Mouse (Mus musculus) embryo, embryonic 10.5 days (tissue): ENCODE results near the gene Lin7b.
"Not testable (repeated sequence)": the region's sequence is repeated elsewhere in the genome, so short reads cannot be mapped to it uniquely, and the experiment has no call there.

Experiments
- DNase-seq: peaks from one replicate; pipeline ENCODE4 v3.0.0-alpha.2; 2015; ENCODE audit warnings: low spot score

The Lin7b gene

DNA sequence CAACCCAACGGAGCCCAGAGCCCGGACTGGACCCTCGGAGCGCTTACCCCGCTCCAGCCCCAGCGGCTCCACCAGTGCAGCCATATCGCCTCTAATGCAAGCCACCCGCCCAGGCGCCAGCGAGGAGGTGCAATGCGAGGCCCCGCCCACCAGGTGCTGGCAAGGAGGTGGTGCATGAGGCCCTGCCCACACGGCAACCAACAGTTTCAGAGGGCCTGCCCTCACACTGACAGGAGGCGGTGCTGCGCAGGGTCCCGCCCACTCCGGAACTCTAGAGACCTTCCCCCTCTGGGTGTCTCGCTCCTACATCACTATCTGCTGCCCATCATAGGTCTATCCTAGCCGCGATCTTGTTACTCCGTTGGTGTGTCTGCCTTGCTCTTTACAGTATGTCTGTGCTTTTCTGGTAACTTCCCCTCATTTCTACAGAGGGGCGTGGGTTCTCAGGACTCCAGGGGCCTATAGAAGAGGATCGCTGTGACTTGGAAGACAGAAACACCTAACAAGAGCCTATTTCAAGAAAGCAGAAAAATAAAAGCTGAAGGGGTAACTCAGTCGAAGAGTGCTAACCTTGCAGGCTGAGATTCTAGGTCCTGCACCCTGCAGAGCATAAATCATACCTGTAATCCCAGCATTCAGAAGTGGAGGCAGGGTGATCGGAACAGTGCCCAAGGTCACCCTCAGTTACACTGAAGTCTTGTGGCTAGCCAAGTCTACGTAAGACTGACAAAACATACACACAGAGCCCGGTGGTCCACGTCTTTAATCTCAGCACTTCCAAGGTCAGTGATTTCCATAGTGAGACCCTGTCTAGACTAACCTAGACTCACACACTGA lies at the start of gene Lin7b:
Gene Lin7b (minus strand): TSS at position 109 of the 837 bp plus-strand sequence.
- peak; percentile 92 for DNase-seq

DNA sequence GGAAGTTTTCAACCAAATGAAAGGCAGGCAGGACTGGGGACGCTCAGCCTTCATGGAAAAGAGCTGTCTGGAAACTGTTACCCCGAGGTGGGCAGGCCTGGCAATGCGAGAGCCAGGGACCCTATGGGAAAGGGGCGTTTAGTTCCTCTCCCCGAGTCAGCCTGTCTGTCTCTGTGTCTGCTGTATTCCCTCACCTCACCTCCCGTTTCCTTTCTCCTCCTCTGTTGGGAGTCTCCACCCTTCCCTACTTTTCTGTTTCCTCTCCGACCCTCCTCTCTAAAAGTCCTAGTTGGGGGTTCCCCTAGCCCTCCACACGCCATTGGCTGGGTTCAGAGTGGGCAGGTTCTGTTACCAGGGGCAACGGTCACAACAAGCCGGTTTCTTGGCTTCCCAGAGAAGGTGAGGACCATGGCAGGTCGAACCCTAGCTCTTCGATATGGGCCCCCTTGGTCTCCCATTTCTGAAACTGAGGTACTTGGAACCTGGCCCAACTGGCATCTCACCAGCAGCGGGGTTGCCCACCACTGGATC lies 47.6 kb upstream of the Lin7b start:
- no peak for DNase-seq

DNA sequence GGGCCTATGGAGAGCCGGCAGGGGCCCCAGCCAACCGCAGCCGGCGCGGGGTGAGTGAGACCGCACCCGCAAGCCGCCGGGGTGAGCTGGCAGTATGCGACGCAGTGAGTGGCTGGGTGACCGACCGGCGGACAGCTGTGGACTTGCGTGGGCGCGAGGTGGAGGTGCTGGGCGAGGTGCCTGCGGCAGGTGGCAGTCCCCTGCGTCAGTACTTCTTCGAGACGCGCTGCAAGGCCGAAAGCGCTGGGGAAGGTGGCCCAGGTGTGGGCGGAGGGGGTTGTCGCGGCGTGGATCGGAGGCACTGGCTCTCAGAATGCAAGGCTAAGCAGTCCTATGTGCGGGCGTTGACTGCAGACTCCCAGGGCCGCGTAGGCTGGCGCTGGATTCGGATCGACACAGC lies 45.3 kb upstream of the Lin7b start:
- DNase-seq: no peak

DNA sequence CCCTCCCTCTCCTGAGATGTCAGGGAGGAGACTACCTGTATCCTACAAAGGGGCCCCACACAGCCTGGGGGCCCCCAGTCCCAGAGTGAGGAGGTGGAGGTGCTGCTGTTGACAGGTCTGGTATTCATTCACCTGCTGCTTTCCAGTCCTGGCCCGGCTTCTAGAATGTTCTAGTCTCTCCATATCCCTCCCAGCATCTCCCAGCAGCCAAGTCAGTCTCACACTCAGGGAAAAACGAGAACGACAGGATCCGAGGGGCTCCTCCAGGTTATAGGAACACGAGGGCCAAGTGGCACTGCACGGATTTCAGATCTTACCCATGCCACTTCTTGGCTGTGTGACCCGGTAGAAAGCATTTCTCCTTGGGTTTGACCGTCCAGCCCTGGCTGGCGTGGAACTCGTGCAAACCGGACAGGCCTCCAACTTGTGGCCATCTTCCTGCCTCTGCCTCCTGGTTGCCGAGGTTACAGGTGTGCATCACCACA lies 44.4 kb upstream of the Lin7b start:
- DNase-seq: no peak

DNA sequence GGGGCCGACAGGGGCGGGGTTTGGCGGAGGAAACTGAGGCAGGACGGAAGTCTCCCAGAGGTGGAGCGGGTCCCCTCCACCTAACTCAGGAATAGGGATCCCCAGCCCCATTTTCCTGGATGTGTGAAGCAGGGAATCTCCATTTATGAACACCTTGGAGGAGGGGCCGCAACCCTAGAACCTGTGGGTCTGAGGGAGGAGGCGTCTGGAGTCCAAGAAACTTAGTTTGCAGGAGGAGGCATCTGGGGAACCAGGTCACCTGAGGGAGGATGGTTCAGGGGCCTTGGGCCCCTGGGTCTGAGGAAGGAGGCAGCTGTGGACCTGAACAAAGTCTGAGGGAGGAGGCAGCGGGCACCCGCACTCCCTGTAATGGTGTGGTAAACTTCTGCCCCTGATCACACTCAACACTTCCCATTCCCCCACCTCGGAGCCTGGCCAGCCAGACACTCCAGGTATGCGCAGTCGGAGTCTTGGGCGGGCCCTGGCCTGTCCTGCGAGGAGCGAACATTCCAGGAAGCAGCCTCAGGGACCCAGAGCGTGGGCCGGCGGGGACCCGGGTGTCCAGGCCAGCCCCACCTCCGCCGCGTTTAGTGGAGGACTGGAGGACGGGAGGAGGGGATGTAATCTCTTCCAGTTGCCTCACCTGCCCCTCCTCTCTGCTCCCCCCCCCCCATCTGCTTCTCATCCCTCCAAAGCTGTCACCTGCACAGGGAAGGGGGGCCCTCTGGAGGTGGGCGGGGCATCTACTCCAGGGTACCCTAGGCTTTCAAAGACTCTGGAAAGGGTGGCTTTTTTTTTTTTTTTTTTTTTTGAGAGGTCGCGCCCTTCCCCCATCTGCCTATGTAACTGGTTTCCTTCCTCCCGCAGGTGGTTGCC lies 43.7 kb upstream of the Lin7b start:
- no peak for DNase-seq

DNA sequence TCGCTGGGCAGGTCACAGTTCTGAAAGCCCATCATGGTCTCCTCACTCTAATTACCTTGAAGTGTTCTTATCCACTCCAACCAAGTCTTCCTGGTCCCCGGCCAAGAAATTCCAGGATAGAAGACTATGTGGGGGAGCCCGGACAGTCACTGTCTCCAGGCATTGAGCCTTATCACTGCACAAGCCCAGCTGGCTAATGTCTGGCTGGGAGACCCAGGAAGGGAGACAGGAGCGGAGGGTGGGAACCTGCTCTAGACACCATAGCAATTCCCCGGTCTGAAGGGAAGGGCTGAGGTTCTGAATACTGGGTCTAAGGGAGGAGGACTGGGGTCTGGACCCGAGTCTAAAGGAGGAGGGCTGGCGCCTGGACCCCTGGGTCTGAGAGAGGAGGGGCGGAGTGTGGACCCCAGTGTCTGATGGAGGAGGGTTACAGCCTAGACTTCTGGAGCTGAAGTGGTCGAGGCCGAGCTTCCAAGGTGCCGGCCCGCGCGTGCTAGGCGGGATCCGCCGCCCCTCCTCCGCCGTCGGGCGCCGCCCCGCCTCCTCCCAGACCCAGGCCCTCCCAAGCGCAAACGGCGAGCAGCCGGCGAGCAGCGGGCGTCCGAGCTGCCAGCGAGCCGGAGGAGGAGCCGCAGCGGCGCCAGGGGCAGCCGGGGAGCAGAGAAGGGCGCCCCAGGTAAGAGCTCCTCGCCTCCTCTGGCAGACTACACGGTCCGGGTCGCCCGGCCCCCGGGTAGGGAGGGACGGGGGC lies 42.9 kb upstream of the Lin7b start, which contains the start of gene Ntf5:
Gene Ntf5 (plus strand): TSS at position 583 of the 751 bp plus-strand sequence.
- DNase-seq: peak; percentile 65

DNA sequence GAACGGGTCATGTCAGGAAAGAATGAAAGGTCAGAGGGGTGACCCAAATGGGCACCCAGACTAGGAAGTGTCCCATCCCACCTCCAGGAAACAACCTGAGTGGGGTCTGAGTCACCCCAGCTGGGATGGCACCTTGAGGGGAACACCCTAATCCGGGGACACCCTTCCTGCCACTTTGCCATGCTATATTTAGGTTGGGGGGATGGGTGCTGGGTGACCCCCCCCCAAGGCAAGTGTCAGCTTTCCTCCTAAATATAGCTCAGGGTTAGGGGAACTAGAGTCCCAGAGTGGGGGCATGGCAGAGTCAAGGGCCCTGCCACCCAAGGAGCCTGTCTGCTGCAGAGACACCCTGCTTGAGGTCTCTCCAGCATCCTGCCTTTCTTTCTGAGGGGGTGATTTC lies 42.0 kb upstream of the Lin7b start:
- no peak for DNase-seq

DNA sequence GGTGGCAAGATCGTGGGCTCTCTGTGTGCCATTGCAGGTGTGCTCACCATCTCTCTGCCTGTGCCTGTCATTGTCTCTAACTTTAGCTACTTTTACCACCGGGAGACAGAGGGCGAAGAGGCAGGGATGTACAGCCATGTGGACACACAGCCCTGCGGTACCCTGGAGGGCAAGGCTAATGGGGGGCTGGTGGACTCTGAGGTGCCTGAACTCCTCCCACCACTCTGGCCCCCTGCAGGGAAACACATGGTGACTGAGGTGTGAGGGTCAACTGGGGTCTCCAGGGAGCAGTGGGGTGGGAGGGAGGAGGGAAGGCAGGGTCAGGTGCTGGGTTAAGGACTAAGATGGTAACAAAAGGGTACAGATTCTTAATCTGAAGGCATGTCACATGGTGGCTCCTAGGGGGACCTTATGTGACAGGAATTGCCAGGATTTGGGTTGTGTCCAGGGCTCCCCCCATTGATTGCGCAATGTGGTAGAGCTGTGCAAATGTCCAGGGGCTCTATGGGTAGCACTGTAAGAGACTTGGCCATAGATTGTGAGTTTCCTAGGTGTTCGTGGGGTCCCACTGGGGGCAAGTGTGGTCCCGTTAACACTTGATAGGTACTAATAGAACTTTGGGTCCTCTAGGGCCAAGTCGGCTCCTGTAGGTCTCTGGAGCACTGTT lies 39.2 kb upstream of the Lin7b start:
- no peak for DNase-seq

DNA sequence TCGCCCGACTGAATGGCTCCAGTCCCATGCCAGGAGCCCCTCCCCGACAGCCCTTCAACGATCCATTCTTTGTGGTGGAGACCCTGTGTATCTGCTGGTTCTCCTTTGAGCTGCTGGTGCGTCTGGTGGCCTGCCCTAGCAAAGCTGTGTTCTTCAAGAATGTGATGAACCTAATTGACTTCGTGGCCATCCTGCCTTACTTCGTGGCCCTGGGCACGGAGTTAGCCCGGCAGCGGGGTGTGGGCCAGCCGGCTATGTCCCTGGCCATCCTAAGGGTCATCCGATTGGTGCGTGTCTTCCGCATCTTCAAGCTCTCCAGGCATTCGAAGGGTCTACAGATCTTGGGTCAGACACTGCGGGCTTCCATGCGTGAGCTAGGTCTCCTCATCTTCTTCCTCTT lies 38.6 kb upstream of the Lin7b start:
- no peak for DNase-seq

DNA sequence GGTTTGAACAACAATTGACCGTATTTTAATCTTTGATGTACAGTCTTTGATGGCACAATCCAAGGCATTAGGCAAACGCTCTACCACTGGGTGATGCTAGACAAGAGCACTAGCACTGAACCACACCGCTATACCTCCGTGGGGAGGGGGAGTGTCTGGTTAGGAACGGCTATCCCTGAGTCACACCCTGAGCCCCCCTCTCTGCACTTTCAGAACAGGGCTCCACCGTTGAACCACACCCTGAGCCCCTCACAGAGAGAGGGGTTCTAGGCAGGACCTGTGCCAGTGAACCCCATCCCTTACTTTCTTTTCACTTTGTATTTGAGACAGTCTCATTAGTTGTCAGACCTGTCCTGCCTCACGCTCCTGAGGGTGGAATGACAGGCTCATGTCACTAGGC lies 38.0 kb upstream of the Lin7b start:
- no peak for DNase-seq

DNA sequence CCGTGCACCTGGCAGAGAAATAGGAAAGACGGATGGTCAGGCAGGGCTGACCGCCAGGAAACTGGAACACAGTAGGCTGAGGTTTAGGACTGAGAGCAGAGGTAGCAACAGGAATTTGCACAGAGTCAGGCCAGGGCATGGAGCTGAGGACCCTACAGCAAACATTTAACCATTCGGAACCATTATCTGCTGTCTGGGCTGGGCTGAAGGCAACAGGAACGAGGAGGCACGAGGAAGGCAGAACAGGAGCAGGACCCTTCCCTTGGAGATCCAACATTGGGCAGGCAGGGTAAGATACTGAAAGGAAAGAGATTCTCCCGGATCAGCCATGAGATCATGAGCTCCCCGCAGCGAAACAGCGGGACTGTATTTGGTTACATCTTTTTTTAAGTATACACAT lies 37.5 kb upstream of the Lin7b start:
- no peak for DNase-seq

DNA sequence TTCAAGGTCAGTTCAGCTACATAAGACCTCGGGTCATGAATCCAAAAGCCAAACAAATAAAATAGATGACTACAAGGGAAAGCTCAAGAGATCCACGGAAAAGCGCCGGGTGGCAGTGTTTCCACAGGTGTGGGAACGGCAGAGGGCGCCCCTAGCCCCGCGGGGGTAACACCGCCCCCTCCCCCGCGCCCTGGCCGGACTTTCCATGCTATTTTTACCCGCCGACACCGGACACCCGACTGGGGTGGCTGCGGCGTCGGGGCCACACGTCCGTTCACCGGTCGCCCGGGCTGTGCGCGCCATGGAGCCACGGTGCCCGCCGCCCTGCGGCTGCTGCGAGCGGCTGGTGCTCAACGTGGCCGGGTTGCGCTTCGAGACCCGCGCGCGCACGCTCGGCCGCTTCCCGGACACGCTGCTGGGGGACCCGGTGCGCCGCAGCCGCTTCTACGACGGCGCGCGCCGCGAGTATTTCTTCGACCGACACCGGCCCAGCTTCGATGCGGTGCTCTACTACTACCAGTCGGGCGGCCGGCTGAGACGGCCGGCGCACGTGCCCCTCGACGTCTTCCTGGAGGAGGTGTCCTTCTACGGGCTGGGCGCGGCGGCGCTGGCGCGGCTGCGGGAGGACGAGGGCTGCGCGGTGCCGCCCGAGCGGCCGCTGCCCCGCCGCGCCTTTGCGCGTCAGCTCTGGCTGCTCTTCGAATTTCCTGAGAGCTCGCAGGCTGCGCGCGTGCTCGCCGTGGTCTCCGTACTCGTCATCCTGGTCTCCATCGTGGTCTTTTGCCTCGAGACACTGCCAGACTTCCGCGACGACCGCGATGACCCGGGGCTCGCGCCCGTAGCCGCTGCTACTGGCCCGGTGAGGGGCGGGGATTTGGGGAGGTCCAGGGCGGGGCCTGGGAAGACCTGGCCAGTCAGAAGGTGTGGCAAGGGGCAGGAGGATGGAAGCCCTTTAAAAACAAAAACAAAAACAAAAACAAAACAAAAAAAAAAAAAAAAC lies 36.1 kb upstream of the Lin7b start:
- DNase-seq: no peak

DNA sequence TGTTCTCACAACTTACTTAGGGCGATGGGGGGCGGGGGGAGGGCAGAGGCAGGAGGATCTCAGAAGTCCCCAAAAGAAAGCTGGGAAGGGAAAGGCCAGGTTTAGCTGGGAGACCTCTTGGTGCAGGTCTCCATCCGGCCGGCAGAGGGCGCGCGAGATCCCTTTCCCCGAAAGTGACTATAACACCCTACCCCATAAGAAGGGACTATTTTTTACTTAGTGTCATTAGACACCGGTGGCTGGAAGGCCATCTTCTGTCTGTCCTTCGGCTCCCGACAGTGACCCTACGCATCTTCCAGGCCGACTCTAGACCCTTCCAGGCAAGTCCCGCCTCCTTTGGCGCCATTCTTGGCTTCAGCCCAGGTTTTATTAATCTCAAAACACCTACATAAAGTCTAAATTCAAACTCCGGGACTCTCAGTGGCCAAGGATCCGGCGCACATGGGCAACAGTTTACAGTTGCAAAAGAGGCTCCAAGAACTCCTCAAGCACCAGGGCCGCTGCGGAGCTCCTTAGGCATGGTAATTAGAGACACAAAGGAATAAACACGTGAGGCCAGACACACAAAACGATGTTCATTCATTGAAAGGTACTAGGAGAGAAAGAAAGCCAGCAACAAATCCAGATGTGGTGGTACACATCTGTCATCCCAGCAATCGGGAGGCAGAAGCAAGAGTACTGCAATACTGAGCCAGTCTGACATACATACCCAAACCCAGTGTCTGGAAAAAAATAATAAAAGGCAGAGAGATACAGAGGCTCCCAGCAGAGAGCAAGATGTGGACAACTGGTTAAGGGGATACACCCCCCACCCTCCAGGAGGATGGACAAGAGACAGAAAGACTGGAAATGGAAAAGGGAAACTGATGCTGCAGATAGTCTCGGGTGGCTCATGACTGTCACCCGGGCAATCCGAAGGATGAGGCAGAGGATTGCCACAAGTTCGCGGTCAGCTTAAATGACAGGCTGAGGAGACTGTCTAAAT lies 35.0 kb upstream of the Lin7b start, which contains the start of gene Kcna7:
Gene Kcna7 (plus strand): TSS at position 563 of the 985 bp plus-strand sequence.
- peak; percentile 69 for DNase-seq

DNA sequence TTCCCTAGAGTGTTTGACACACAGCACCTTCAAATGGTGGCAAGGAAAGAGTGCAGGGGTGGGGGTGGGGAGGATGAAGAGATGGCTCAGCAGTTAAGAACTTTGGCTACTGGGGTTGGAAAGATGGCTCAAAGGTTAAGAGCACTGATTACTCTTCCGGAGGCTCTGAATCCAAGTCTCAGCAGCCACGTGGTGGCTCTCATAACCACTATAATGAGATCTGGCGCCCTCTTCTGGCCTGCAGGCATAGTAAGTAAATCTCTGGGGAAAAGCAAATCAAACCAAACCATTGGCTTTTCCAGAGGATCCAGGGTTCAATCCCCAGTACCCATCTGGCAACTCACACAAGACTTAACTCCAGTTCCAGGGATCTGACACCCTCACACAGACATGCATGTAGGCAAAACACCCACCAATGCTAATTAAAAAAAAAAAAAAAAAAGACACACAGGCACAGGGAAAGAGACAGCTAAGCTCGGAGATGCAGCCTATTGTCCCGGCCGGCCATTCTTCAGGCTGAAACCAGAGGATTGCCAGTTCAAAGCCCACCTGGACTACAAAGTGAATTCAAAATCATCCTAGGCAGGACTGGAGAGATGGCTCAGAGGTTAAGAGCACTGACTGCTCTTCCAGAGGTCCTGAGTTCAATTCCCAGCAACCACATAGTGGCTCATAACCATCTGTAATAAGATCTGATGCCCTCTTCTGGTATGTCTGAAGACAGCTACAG lies 33.3 kb upstream of the Lin7b start:
- DNase-seq: peak; percentile 85

DNA sequence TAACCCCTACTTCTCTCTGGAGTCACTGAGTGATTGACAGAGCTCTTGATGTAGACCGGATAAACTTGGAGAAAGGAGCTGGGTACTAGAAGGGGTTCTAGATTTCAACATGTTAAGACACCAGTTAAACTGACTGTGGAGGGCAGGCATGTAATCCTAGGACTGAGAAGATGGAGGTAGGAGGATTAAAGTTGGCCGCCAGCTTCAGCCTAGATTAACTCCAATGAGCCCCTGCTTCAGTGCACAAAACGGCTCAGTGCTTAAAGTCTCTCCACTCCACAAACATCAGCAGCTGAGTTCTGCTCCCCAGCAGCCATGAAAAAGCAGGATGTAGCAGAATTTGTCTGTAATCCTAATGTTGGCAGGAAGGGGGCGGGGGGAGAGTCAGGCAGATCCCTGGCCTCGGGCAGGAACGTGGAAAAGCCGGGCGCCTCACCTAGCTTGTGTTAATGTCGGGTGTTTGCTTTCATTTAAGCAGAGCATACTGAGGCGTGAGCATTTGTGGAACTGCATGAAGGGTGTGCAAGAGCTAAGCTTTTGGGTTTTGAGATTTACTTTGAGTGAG lies 31.2 kb upstream of the Lin7b start:
- no peak for DNase-seq

DNA sequence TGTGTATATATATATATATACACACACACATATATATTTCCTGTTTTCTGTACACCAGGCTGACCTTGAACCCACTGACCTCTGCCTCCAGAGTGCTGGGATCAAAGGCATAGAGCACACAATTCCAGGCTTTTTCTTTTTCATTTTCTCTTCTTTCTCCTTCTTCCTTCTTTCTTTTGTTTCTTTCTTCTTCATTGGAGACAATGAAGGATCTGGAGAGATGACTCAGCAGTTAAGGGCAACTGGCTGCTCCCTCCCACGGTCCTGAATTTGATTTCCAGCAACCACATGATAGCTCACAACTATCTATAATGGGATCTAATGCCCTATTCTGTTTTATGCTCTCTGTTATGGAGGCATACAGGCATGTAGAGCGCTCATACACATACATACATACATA lies 26.4 kb upstream of the Lin7b start:
- DNase-seq: no peak

DNA sequence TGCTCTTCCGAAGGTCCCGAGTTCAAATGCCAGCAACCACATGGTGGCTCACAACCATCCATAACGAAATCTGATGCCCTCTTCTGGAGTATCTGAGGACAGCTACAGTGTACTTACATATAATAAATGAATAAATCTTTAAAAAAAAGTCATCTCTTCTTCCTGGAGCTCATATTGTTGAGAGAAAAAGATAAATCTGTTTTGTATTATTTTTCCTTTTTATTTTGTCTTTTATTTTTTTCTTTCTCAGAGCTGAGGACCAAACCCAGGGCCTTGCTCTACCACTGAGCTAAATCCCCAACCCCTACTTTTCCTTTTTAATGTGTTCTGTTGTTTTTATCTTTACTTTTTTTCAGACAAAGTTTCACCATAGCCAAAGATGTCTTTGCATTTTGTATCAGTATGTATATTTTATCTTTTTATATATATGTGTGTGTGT lies 26.0 kb upstream of the Lin7b start:
- not testable (repeated sequence) for DNase-seq
